Mouse (Mus musculus): ENCODE results near the gene Dennd2c. TPM values are rescaled to one million over a fixed set of nuclear protein-coding genes. Genes with fewer than 3 reads are reported as not detected.

The Dennd2c gene
- 4.3 and 5.8 TPM in 2 replicates for polyA plus RNA-seq (2015; fragmentation: Nextera tagmentation; extraction: Ambion mirVana)

GRCm38 (mm10) chr3:103102454-103103390 lies at the start of gene Dennd2c:
Gene Dennd2c (plus strand): TSS chr3:103102604.
- Histone ChIP-seq H3K27me3 (ENCODE audit: control insufficient read depth, insufficient read depth, low read length) (no peaks in the 10 kb centered on the region), H3K4me1 (ENCODE audit: control insufficient read depth, insufficient read depth, low read length) (peaks cover 4% of the 10 kb centered on the region), H3K4me3 (ENCODE audit: low read length) (peak within 1 kb of the TSS; percentile 90), H3K4me2 (ENCODE audit: low read depth, low read length) (peak within 1 kb of the TSS; percentile 98), H3K9ac (ENCODE audit: low read length) (peak within 1 kb of the TSS; percentile 81), H3K36me3 (ENCODE audit: control insufficient read depth, insufficient read depth) (no peaks in the 10 kb centered on the region), H3K9me3 (replicated peaks; ENCODE audit: control insufficient read depth, low read length) (no peaks in the 10 kb centered on the region), H3K27ac (ENCODE audit: low read length) (peak within 1 kb of the TSS; percentile 68)
- ATAC-seq (replicated peaks; ENCODE audit: extremely low read depth, insufficient read depth, low FRiP score): peak; percentile 97
- WGBS: under 1% methylated on average over 72 of the region's 72 CpGs

GRCm38 (mm10) chr3:103056016-103056595 lies 46.3 kb upstream of the Dennd2c start:
- no peak for ATAC-seq (replicated peaks; ENCODE audit: extremely low read depth, insufficient read depth, low FRiP score)
- 85% methylated on average over 5 of the region's 5 CpGs for WGBS
- H3K9ac ChIP-seq (ENCODE audit: low read length): no peak overlapping the region

GRCm38 (mm10) chr3:103057752-103058151 lies 44.7 kb upstream of the Dennd2c start:
- whole genome bisulfite sequencing: 5% methylated on average over 10 of the region's 10 CpGs

More at GRCm38 (mm10) chr3:103056016-103056595, 46.3 kb upstream of the Dennd2c start:
- H3K4me2 ChIP-seq (ENCODE audit: low read depth, low read length): no peak overlapping the region
- H3K9me3 ChIP-seq (replicated peaks; ENCODE audit: control insufficient read depth, low read length): no peaks in the 10 kb centered on the region
- H3K4me1 ChIP-seq (ENCODE audit: control insufficient read depth, insufficient read depth, low read length): peaks cover 8% of the 10 kb centered on the region; the same call in 1 of the 2 replicates
- H3K4me3 ChIP-seq (ENCODE audit: low read length): no peak overlapping the region
- H3K27ac ChIP-seq (ENCODE audit: low read length): no peak overlapping the region
- H3K27me3 ChIP-seq (ENCODE audit: control insufficient read depth, insufficient read depth, low read length): no peaks in the 10 kb centered on the region
- peaks cover 47% of the 10 kb centered on the region for H3K36me3 ChIP-seq (ENCODE audit: control insufficient read depth, insufficient read depth)

GRCm38 (mm10) chr3:103058207-103059157 lies 43.9 kb upstream of the Dennd2c start, which contains the start of gene Nras:
Gene Nras (plus strand): TSS chr3:103058285.
- Histone ChIP-seq H3K27ac (ENCODE audit: low read length) (peak within 1 kb of the TSS; percentile 92), H3K27me3 (ENCODE audit: control insufficient read depth, insufficient read depth, low read length) (no peaks in the 10 kb centered on the region), H3K36me3 (ENCODE audit: control insufficient read depth, insufficient read depth) (peaks cover 55% of the 10 kb centered on the region), H3K4me3 (ENCODE audit: low read length) (peak within 1 kb of the TSS; percentile 78), H3K4me1 (ENCODE audit: control insufficient read depth, insufficient read depth, low read length) (peaks cover 8% of the 10 kb centered on the region; the same call in 1 of the 2 replicates), H3K4me2 (ENCODE audit: low read depth, low read length) (peak within 1 kb of the TSS; percentile 71), H3K9me3 (replicated peaks; ENCODE audit: control insufficient read depth, low read length) (no peaks in the 10 kb centered on the region), H3K9ac (ENCODE audit: low read length) (peak within 1 kb of the TSS; percentile 86)
- peak; percentile 98 for ATAC-seq (replicated peaks; ENCODE audit: extremely low read depth, insufficient read depth, low FRiP score)
- 2% methylated on average over 46 of the region's 46 CpGs for WGBS

More at GRCm38 (mm10) chr3:103057752-103058151, 44.7 kb upstream of the Dennd2c start:
- Histone ChIP-seq H3K27me3 (ENCODE audit: control insufficient read depth, insufficient read depth, low read length) (no peaks in the 10 kb centered on the region), H3K9me3 (replicated peaks; ENCODE audit: control insufficient read depth, low read length) (no peaks in the 10 kb centered on the region), H3K9ac (ENCODE audit: low read length) (peak overlapping the region; percentile 70), H3K4me3 (ENCODE audit: low read length) (peak overlapping the region; percentile 78), H3K27ac (ENCODE audit: low read length) (peak overlapping the region; percentile 70), H3K4me2 (ENCODE audit: low read depth, low read length) (peak overlapping the region; percentile 71), H3K4me1 (ENCODE audit: control insufficient read depth, insufficient read depth, low read length) (peaks cover 8% of the 10 kb centered on the region; the same call in 1 of the 2 replicates), H3K36me3 (ENCODE audit: control insufficient read depth, insufficient read depth) (peaks cover 50% of the 10 kb centered on the region)
- peak; percentile 39; the same call in 1 of the 2 replicates for ATAC-seq (replicated peaks; ENCODE audit: extremely low read depth, insufficient read depth, low FRiP score)

GRCm38 (mm10) chr3:103066927-103067326 lies 35.5 kb upstream of the Dennd2c start:
- Histone ChIP-seq H3K4me3 (ENCODE audit: low read length) (no peak overlapping the region), H3K9me3 (replicated peaks; ENCODE audit: control insufficient read depth, low read length) (no peaks in the 10 kb centered on the region), H3K4me2 (ENCODE audit: low read depth, low read length) (no peak overlapping the region), H3K4me1 (ENCODE audit: control insufficient read depth, insufficient read depth, low read length) (no peaks in the 10 kb centered on the region), H3K9ac (ENCODE audit: low read length) (no peak overlapping the region), H3K27me3 (ENCODE audit: control insufficient read depth, insufficient read depth, low read length) (no peaks in the 10 kb centered on the region), H3K36me3 (ENCODE audit: control insufficient read depth, insufficient read depth) (peaks cover 57% of the 10 kb centered on the region), H3K27ac (ENCODE audit: low read length) (no peak overlapping the region)
- WGBS: 89% methylated on average over 8 of the region's 8 CpGs
- ATAC-seq (replicated peaks; ENCODE audit: extremely low read depth, insufficient read depth, low FRiP score): no peak

GRCm38 (mm10) chr3:103068971-103069370 lies 33.4 kb upstream of the Dennd2c start:
- Histone ChIP-seq H3K4me3 (ENCODE audit: low read length) (no peak overlapping the region), H3K27me3 (ENCODE audit: control insufficient read depth, insufficient read depth, low read length) (no peaks in the 10 kb centered on the region), H3K36me3 (ENCODE audit: control insufficient read depth, insufficient read depth) (peaks cover 38% of the 10 kb centered on the region), H3K4me2 (ENCODE audit: low read depth, low read length) (no peak overlapping the region), H3K9ac (ENCODE audit: low read length) (no peak overlapping the region), H3K27ac (ENCODE audit: low read length) (no peak overlapping the region), H3K4me1 (ENCODE audit: control insufficient read depth, insufficient read depth, low read length) (no peaks in the 10 kb centered on the region), H3K9me3 (replicated peaks; ENCODE audit: control insufficient read depth, low read length) (no peaks in the 10 kb centered on the region)
- ATAC-seq (replicated peaks; ENCODE audit: extremely low read depth, insufficient read depth, low FRiP score): no peak
- WGBS: 91% methylated on average over 6 of the region's 6 CpGs

GRCm38 (mm10) chr3:103073771-103074170 lies 28.6 kb upstream of the Dennd2c start, which contains the start of gene Ampd1:
Gene Ampd1 (plus strand): TSS chr3:103074014.
- H3K4me2 ChIP-seq (ENCODE audit: low read depth, low read length): no peak within 1 kb of the TSS
- no peak for ATAC-seq (replicated peaks; ENCODE audit: extremely low read depth, insufficient read depth, low FRiP score)
- no peak within 1 kb of the TSS for H3K27ac ChIP-seq (ENCODE audit: low read length)
- peaks cover 7% of the 10 kb centered on the region for H3K36me3 ChIP-seq (ENCODE audit: control insufficient read depth, insufficient read depth)
- no peak within 1 kb of the TSS for H3K4me3 ChIP-seq (ENCODE audit: low read length)
- H3K4me1 ChIP-seq (ENCODE audit: control insufficient read depth, insufficient read depth, low read length): no peaks in the 10 kb centered on the region
- no peaks in the 10 kb centered on the region for H3K9me3 ChIP-seq (replicated peaks; ENCODE audit: control insufficient read depth, low read length)
- no peak within 1 kb of the TSS for H3K9ac ChIP-seq (ENCODE audit: low read length)
- 44% methylated on average over 5 of the region's 5 CpGs for WGBS
- H3K27me3 ChIP-seq (ENCODE audit: control insufficient read depth, insufficient read depth, low read length): no peaks in the 10 kb centered on the region

- Histone ChIP-seq H3K4me3 (ENCODE audit: low read length) (no peak overlapping the region), H3K27ac (ENCODE audit: low read length) (no peak overlapping the region), H3K9ac (ENCODE audit: low read length) (no peak overlapping the region), H3K36me3 (ENCODE audit: control insufficient read depth, insufficient read depth) (no peaks in the 10 kb centered on the region), H3K4me1 (ENCODE audit: control insufficient read depth, insufficient read depth, low read length) (no peaks in the 10 kb centered on the region), H3K27me3 (ENCODE audit: control insufficient read depth, insufficient read depth, low read length) (no peaks in the 10 kb centered on the region), H3K4me2 (ENCODE audit: low read depth, low read length) (no peak overlapping the region), H3K9me3 (replicated peaks; ENCODE audit: control insufficient read depth, low read length) (no peaks in the 10 kb centered on the region)
- WGBS: 86% methylated on average over 9 of the region's 9 CpGs
- ATAC-seq (replicated peaks; ENCODE audit: extremely low read depth, insufficient read depth, low FRiP score): no peak
Observed at GRCm38 (mm10) chr3:103075871-103076270, 26.5 kb upstream of the Dennd2c start.
